Mouse (Mus musculus) MEL (cell line): ENCODE measurements around the gene Nyap2.

Experiments used
- CTCF ChIP-seq, 3 experiments: IDR thresholded peaks in 2 of 3; conservative IDR thresholded peaks in 1 of 3; 2 replicates each; pipeline ENCODE4 v1.5.1; 2011 to 2012; ENCODE audit warnings: low read length in 3 of 3, low read depth in 2 of 3, mild to moderate bottlenecking in 2 of 3, improper control_type of control experiment in 1 of 3, inconsistent platforms in 1 of 3, mixed read lengths in 1 of 3, moderate library complexity in 1 of 3; ENCODE audit not compliant: control insufficient read depth in 1 of 3, insufficient read depth in 1 of 3, poor library complexity in 1 of 3, severe bottlenecking in 1 of 3
- EP300 ChIP-seq, 2 experiments: IDR thresholded peaks; 2 replicates each; pipeline ENCODE4 v1.6.1; 2011; ENCODE audit warnings: improper control_type of control experiment in 2 of 2, low read length in 2 of 2, low read depth in 1 of 2, mild to moderate bottlenecking in 1 of 2
- GATA1 ChIP-seq: IDR thresholded peaks from 2 replicates; pipeline ENCODE4 v1.6.1; 2011; ENCODE audit warnings: low read depth, low read length, improper control_type of control experiment
- HCFC1 ChIP-seq: IDR thresholded peaks from 2 replicates; pipeline ENCODE4 v1.6.1; 2012; ENCODE audit warnings: low read depth, mild to moderate bottlenecking, inconsistent platforms, low read length, improper control_type of control experiment, moderate library complexity
- MAZ ChIP-seq: IDR thresholded peaks from 2 replicates; pipeline ENCODE4 v1.6.1; 2012; ENCODE audit warnings: low read depth, mild to moderate bottlenecking, inconsistent platforms, low read length, improper control_type of control experiment
- MEF2A ChIP-seq: IDR thresholded peaks from 2 replicates; pipeline ENCODE4 v1.6.1; 2014; ENCODE audit warnings: low read depth, mild to moderate bottlenecking, inconsistent platforms, low read length, improper control_type of control experiment; ENCODE audit not compliant: poor library complexity, insufficient replicate concordance, severe bottlenecking; ENCODE audit errors: extremely low read depth
- POLR2A ChIP-seq, 2 experiments: IDR thresholded peaks; 2 replicates each; pipeline ENCODE4 v1.6.1; 2011 to 2012; ENCODE audit warnings: low read length in 2 of 2, mild to moderate bottlenecking in 2 of 2, control low read depth in 1 of 2, improper control_type of control experiment in 1 of 2, low read depth in 1 of 2, moderate library complexity in 1 of 2; ENCODE audit not compliant: control insufficient read depth in 1 of 2, insufficient read depth in 1 of 2, poor library complexity in 1 of 2
- RCOR1 ChIP-seq: IDR thresholded peaks from 2 replicates; pipeline ENCODE4 v1.6.1; 2012; ENCODE audit warnings: low read depth, mild to moderate bottlenecking, inconsistent platforms, low read length, improper control_type of control experiment
- SMC3 ChIP-seq: IDR thresholded peaks from 2 replicates; pipeline ENCODE4 v1.6.1; 2011; ENCODE audit warnings: low read depth, low read length, improper control_type of control experiment
- USF1 ChIP-seq: IDR thresholded peaks from 2 replicates; pipeline ENCODE4 v1.6.1; 2014; ENCODE audit warnings: low read depth, mild to moderate bottlenecking, inconsistent platforms, low read length, improper control_type of control experiment, moderate library complexity

DNA sequence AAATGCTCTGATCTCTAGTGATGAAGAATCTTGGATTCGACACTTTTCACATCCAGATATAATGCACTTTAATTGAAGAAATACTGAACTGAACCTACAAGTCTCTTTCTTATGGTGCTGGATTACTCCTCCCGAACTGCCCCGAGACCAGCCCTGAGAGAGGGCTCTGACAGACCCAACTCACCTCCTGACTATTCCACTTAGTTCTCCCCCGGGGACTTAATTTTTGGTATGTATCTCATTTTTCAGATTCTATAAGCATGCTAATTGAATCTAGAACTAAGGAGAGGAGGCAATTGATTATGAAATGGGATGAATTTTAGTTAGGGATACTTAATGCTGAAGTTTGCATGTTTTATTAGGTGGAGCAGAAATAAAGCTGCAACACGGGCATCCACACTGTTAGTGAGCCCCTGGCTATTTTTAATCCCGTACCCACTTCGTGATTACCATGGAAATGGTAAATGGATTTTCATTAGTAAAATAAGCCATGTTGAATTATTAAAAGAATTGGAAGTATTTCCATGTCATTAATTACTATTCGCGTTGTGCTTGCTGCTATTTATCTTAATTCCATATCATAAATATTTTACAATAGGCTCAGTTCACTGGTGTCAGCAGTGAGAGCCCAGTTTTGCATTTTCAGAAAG, 1.0 kb downstream of the Nyap2 start:
- TF ChIP-seq CTCF (IDR thresholded peaks at IDR 0.05 in 2 of 3, conservative IDR thresholded peaks at IDR 0.05 in 1 of 3; ENCODE audit: control insufficient read depth in 1 of 3, insufficient read depth in 1 of 3, low read depth in 2 of 3, low read length in 3 of 3, poor library complexity in 1 of 3, severe bottlenecking in 1 of 3), result no peak
- no peak for TF ChIP-seq RCOR1
- no peak for TF ChIP-seq MAZ
- no peak for TF ChIP-seq MEF2A
- no peak for TF ChIP-seq SMC3
- no peak for TF ChIP-seq GATA1
- TF ChIP-seq EP300 (IDR thresholded peaks at IDR 0.05; ENCODE audit: low read depth in 1 of 2, low read length in 2 of 2), result no peak
- no peak for TF ChIP-seq HCFC1
- no peak for TF ChIP-seq POLR2A (IDR thresholded peaks at IDR 0.05; ENCODE audit: control insufficient read depth in 1 of 2, insufficient read depth in 1 of 2, low read depth in 1 of 2, low read length in 2 of 2, poor library complexity in 1 of 2)
- no peak for TF ChIP-seq USF1
